Mouse (Mus musculus): Measurements from ENCODE around the gene Mpz.

DNA sequence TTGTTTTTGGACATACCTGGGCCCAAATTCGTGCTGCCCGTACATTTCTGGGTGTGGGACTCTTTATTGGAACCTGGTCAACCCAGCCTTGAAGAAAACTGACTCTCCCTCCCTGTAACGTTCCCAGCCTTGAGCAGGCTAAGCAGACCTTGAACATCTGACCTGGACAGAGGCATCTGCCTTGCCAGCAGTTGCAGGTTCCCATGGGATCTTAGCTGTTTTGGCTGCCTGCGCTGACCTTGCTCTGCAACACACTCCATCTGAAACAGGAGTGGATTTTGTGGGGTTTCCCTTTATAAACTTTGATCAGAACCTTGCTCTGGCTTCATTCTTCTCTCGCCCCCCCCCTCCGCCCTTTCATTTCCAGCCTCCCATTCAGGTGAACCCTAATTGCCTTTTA lies 45.3 kb upstream of the Mpz start:
- TF ChIP-seq CTCF (conservative IDR thresholded peaks at IDR 0.05; ENCODE audit: insufficient read depth, insufficient read length, low read depth, low read length) (no peak), POLR2A (IDR thresholded peaks at IDR 0.05; ENCODE audit: low read depth, low read length) (no peak)

Data from kidney, adult 2 months (tissue).